Mouse (Mus musculus) spleen, postnatal 10 days (tissue): ENCODE data around the gene Cnnm3.
A peak's percentile ranks its signal among the peaks of the same experiment; 100 is the strongest.

Experiments used
- DNase-seq, 2 experiments: peaks; one replicate each; pipeline ENCODE4 v3.0.0; 2021 to 2022; ENCODE audit warnings: low spot score in 2 of 2

Gene Cnnm3

GRCm38 (mm10) chr1:36511289-36512021, at the start of gene Cnnm3:
TSS of gene Cnnm3 (plus strand) at chr1:36511867.
- peak; percentile 99 to 100 for DNase-seq

GRCm38 (mm10) chr1:36465641-36466160, 46.0 kb upstream of the Cnnm3 start:
- no peak for DNase-seq

- DNase-seq, result no peak
Observed at GRCm38 (mm10) chr1:36467446-36467845, 44.2 kb upstream of the Cnnm3 start.

GRCm38 (mm10) chr1:36469811-36470444, 41.7 kb upstream of the Cnnm3 start:
- DNase-seq, result no peak

- DNase-seq, result peak; percentile 76 to 90
Observed at GRCm38 (mm10) chr1:36471181-36472105, 40.2 kb upstream of the Cnnm3 start, which contains the start of gene Cnnm4. TSS of gene Cnnm4 (plus strand) at chr1:36471620.

- no peak for DNase-seq
Observed at GRCm38 (mm10) chr1:36472106-36472440, 39.6 kb upstream of the Cnnm3 start.

GRCm38 (mm10) chr1:36473211-36473780, 38.4 kb upstream of the Cnnm3 start:
- no peak for DNase-seq

- DNase-seq, result no peak
Observed at GRCm38 (mm10) chr1:36474646-36475045, 37.0 kb upstream of the Cnnm3 start.

GRCm38 (mm10) chr1:36475480-36476110, 36.1 kb upstream of the Cnnm3 start:
- DNase-seq, result no peak

- DNase-seq, result no peak
Observed at GRCm38 (mm10) chr1:36476426-36476825, 35.2 kb upstream of the Cnnm3 start.

- no peak for DNase-seq
Observed at GRCm38 (mm10) chr1:36478343-36478795, 33.3 kb upstream of the Cnnm3 start.

- DNase-seq, result no peak
Observed at GRCm38 (mm10) chr1:36479903-36480899, 31.5 kb upstream of the Cnnm3 start.

GRCm38 (mm10) chr1:36483825-36484224, 27.8 kb upstream of the Cnnm3 start:
- no peak for DNase-seq

- no peak for DNase-seq
Observed at GRCm38 (mm10) chr1:36485080-36485479, 26.6 kb upstream of the Cnnm3 start.

- no peak for DNase-seq
Observed at GRCm38 (mm10) chr1:36487111-36487510, 24.6 kb upstream of the Cnnm3 start.

- DNase-seq, result no peak
Observed at GRCm38 (mm10) chr1:36489661-36490060, 22.0 kb upstream of the Cnnm3 start.

GRCm38 (mm10) chr1:36492416-36493139, 19.1 kb upstream of the Cnnm3 start:
- DNase-seq, result no peak

- DNase-seq, result no peak
Observed at GRCm38 (mm10) chr1:36493299-36493698, 18.4 kb upstream of the Cnnm3 start.

GRCm38 (mm10) chr1:36496719-36497118, 14.9 kb upstream of the Cnnm3 start:
- no peak for DNase-seq
